Mouse (Mus musculus) cerebellum, adult 18-20 months (tissue): ENCODE data around the gene Stard8.
"Not testable (repeated sequence)": the region's sequence is repeated elsewhere in the genome, so short reads cannot be mapped to it uniquely, and the experiment has no call there.

Source experiments
- DNase-seq, 2 experiments: peaks; one replicate each; pipeline ENCODE4 v3.0.0; 2021

Gene Stard8

GRCm38 (mm10) chrX:99048111-99048510, 45.1 kb downstream of the Stard8 start:
- no peak for DNase-seq

GRCm38 (mm10) chrX:99049247-99049646, 46.2 kb downstream of the Stard8 start:
- no peak for DNase-seq

GRCm38 (mm10) chrX:99050736-99051481, 47.9 kb downstream of the Stard8 start:
- DNase-seq: no peak

DNA sequence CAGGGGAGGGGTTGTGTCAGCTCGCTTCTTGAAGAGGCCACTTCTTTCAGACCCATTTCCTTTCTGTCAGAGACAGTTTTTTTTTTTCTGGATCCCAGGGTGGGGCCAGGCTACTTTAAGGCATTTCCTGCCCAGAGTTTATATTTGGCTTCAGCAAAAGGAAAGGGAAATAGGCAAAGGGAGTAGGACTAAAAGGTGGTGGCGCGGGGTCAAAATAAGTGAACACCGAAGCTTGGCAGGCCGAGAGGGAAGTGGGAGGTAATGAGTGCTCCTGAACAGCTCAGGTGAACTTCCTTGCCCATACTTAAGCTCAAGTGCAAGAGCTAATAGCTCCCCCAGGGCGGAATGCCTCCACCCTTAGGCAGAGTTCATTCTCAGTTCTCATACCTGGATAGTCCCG, 49.2 kb downstream of the Stard8 start:
- no peak for DNase-seq

DNA sequence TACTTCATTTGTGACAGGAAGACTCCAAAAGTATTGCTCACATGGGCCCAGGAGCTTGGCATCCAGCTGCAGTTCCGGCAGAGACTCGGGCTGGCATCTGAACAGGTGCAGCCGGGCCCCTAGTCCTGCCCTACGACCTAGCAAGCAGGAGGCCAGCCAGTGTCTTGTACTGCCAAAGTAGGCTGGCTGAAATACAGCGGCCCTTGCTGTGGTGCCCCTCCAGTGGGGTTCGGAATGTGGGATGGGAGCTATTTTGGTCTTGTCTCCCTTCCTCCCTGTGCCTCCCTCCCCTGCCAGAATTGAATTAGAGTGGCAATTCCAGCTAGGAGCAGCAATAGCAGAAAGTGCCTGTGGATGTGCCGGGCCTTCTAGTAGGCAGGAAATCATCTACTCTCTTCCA, 51.5 kb downstream of the Stard8 start:
- DNase-seq: no peak

DNA sequence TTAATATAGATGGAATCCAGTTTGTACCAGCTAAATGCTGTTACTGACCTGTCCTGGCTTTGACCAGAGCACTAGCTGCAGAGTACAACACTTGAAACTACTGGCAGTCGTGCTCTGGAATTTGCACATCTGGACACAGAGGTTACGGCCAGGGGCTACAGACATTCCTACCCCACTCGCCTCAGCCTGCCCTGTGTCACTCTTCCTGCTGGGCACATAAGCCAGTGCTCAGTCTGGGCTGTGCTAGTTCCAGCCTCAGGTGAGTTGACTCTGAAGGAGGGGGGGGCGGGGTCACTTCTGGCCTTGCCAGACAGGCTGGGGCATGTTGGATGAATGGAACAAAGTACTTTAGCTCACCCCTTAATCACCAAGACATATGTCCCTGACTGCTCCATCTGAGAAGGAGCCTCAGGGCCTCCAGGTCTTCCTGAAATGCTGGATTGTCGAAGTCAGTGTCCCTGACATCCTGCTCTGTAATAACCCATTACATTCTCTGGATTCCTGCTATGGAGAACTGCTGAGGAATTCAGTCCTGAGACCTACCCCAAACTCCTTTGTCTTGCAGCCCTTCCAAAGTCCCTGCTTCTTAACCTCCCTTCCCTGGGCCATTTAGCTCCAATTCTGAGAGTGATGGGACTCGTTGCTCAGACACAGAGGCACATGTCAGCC, 54.9 kb downstream of the Stard8 start:
- DNase-seq: no peak

GRCm38 (mm10) chrX:99059119-99059518, 56.1 kb downstream of the Stard8 start:
- no peak for DNase-seq

DNA sequence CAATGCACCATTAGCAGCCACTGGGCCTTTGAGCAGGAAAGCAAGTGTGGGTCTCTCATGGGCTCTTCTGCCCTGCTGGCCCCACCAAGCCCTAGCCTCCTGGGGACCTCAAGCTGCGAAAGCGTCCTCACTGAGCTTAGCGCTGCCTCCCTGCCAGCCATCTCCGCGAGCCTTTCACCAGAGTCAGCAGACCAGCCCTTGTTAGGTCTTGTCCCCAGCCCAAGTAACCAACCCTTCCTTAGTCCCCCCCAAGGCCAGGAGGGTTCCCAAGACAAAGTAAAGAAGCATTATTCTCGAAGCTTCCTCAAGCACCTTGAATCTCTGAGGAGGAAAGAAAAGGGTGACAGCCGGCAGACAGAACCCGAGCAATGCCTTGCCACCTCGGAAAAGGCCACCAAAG, 62.5 kb downstream of the Stard8 start:
- DNase-seq: no peak

DNA sequence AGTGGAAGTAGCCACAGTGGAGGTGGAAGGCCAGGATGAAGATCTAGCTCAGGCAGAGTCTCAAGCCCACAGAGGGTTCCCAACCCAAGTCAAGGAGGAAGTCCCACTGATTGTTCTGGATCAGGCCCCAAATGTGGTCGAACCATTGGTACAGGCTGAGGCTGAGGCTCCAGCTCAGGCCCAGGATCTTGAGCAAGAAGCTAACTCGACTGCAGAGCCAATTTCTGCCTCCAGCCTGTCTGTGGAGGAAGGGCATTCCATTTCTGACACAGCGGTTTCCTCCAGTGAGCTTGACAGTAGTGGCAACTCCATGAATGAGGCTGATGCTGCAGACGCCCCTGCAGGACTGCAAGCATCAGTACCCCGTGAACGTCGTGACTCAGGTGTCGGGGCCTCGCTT, 63.5 kb downstream of the Stard8 start:
- no peak for DNase-seq

DNA sequence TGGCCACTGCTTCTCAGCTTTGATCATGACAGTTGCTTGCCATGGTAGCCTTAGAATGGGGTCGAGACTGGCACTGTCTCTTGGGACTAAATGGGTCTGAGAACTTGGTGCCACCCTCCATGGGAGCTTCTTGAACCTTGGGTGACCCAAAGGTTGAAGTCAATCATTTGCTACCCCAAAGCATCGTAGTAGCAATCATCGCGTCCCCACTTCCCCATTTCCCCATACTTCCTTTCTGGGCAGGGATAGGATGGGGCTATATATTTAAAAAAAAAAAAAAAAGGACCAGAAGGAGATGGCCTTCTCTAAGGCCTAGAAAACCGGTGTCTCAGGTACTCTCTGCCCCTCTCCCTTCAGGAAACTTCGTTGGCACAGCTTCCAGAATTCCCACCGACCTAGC, 64.2 kb downstream of the Stard8 start:
- no peak for DNase-seq

DNA sequence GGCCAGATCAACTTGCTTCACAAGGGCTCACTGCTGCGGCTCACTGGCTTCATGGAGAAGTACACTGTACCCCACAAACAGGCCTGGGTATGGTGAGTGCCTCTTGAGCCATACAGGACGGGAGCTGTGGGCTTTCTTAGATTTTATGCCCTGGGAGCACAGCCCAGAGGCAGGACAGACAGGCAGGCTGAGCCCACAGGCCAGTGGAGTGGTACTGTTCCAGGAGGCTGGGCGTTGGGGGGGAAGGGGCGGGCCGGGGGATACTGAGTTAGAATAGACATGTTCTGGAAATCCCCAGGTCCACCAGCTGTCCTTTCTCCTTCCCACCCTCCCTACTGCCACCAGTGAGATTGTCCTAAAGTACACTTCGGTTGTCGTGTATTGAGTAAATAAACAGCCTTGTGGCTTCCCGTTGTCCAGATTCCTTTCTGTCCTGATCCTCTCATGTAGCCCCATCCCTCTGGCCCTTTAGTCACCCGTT, 64.7 kb downstream of the Stard8 start:
- no peak for DNase-seq

GRCm38 (mm10) chrX:99071188-99071587, 68.1 kb downstream of the Stard8 start:
- no peak for DNase-seq

DNA sequence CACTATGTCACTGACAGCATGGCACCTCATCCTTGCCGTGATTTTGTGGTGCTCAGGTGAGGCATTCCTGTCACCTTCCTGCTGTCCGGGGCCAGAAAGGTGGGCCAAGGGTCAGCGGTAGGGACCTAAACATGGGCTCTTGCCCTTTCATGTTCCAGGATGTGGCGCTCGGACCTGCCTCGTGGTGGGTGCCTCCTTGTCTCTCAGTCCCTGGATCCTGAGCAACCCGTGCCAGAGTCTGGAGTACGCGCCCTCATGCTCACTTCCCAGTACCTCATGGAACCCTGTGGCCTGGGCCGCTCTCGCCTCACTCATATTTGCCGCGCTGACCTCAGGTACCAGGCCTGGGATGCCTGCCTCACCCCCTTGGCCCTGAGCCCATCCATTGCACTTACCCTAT, 69.5 kb downstream of the Stard8 start:
- DNase-seq: no peak

- no peak for DNase-seq
Measured at GRCm38 (mm10) chrX:99075111-99075510, 72.1 kb downstream of the Stard8 start.

- DNase-seq: no peak
Measured at GRCm38 (mm10) chrX:99076460-99076859, 73.4 kb downstream of the Stard8 start.

DNA sequence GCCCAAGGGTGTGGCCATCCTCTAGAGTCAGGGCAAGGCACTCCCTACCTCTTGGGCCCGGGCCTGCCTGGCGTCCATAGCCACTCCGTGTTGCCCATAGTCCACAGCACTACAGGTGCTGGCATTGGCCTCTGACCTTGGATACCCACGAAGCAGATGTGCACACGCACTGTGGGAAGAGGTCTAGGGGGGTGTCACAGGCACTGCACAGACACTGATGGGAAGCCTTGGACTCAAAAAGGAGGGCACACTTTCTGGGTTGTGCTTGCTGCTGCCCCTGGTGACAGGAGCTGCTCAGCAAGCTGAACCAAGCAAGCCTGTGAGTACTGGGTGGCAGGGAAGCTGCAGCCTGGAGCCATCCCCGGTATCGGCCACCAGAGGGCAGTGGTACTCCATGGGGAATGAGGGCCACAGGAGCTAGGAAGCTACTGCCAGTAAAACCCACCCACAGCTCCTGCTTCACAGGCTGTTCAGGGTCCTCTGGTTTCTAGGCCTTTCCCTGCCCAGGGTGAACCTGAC, 75.4 kb downstream of the Stard8 start:
- peak in 1 of 2 experiments; percentile 7 for DNase-seq

- no peak for DNase-seq
Measured at GRCm38 (mm10) chrX:99092704-99093103, 89.7 kb downstream of the Stard8 start.

DNA sequence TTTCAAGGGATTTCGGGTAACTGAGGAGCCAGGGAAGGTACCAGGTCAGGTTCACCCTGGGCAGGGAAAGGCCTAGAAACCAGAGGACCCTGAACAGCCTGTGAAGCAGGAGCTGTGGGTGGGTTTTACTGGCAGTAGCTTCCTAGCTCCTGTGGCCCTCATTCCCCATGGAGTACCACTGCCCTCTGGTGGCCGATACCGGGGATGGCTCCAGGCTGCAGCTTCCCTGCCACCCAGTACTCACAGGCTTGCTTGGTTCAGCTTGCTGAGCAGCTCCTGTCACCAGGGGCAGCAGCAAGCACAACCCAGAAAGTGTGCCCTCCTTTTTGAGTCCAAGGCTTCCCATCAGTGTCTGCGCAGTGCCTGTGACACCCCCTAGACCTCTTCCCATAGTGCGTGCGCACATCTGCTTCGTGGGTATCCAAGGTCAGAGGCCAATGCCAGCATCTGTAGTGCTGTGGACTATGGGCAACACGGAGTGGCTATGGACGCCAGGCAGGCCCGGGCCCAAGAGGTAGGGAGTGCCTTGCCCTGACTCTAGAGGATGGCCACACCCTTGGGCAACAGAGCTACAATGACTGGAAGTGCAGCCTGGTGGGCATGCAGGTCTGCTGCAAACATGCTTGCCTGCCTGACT, 108.2 kb downstream of the Stard8 start:
- not testable (repeated sequence) for DNase-seq

GRCm38 (mm10) chrX:99119510-99119909, 116.5 kb downstream of the Stard8 start:
- no peak for DNase-seq
